Mouse (Mus musculus) layer of hippocampus, adult 8-10 months (tissue): ENCODE data around the gene F2rl1. TPM values are rescaled to one million over a fixed set of nuclear protein-coding genes. Genes with fewer than 3 reads are reported as not detected.
"Not testable (repeated sequence)": the region's sequence is repeated elsewhere in the genome, so short reads cannot be mapped to it uniquely, and the experiment has no call there.

Source experiments
- DNase-seq, 2 experiments: peaks; one replicate each; pipeline ENCODE4 v3.0.0; 2022; ENCODE audit warnings: low spot score in 2 of 2
- total RNA-seq, 4 experiments: library from RNA; stranded (reverse); gene quantifications; 2 replicates each; pipeline ENCODE4 v1.2.4; 2022

F2rl1 gene
- total RNA-seq, 4 experiments from 2014 or later: 0.26 to 0.32 (median 0.29) TPM; not detected in 1

DNA sequence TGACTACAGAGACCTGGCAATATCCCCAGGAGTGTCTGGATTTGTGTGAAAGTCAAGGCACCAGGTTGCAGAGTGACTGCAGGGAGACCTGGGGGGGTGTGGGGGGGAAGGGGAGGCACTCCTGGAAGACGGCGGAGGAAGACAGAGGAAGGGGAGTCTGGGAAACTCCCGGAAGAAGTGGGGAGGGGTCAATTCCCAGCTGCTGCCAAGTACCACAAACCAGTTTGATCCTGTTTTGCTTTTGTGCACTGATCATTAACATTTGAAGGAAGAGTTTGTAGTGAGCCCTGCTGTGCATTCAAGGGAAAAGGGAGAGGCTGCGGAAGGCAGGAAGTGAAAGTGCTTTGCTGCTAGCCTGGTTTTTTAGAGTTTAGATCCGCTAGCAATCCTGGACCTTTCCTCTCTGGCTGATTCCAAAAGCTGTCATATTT lies 9.1 kb upstream of the F2rl1 start:
- DNase-seq: no peak

DNA sequence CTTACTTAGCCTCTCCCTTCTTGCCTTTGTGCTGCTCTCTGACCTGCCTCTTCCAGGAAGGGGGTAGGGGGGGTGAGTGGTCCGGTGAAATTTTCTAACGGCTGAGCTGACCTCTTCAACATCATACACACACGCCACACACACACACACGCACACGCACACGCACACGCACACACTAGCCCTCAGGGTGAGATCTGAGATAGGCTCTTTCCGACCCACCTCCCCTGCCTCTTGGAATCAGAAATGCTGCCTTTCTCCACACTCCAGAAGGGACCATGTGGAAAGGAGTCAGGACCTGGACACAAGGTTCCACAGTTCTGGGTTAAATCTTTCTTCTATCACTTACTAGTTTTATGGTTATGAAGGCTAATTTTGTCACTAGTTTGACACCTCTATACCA lies 8.6 kb upstream of the F2rl1 start:
- DNase-seq: no peak

DNA sequence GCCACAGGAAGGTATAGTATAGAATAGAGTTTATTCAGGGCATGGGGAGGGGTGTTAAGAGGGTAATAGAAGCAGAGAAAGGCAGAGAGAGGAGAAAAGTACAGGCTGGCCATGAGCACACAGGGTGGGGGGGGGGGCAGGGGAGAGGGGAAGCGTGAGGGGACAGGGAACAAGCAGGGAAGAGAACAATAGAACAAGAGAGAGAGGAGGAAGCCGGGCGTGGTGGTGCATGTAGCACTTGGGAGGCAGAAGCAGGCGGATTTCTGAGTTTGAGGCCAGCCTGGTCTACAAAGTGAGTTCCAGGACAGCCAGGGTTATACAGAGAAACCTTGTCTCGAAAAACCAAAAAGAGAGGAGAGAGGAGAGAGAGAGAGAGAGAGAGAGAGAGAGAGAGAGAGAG lies 8.1 kb upstream of the F2rl1 start:
- DNase-seq: not testable (repeated sequence)

DNA sequence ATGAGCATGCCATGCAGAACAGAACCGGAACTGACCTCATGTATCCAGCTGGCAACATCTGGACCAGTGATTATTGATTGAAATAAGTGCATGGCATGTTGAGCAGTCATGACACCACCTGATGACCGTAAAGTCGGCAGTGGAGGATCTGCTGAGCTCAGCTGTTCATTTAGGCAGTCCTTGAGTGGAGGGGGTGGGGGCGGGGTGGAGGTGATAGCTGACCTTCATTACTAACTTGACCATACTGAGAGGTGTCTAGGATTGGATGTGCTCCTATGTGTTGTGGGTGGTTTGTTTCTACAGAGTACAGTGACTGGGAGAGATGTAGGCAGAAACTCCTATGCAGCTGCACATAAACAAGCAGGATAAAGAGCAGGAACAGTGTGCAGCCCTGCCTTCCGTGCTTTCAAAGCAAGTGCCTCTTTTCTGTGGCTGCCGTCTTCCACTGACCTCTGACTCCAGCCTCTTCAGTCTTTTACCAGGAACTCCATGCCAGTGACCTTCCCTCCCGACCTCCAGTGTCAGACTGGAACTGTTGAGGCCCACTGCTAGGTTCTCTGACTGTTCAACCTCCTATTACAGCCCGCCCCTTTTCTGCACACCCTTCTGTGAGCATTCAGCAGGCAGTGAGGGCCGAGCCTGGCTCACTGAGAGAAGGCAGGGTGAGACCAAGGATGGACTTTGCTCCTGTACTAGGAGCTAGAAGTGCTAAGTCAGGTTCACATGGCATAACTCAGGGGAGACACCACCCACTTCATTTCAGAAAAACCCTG lies 6.4 kb upstream of the F2rl1 start:
- DNase-seq: no peak

DNA sequence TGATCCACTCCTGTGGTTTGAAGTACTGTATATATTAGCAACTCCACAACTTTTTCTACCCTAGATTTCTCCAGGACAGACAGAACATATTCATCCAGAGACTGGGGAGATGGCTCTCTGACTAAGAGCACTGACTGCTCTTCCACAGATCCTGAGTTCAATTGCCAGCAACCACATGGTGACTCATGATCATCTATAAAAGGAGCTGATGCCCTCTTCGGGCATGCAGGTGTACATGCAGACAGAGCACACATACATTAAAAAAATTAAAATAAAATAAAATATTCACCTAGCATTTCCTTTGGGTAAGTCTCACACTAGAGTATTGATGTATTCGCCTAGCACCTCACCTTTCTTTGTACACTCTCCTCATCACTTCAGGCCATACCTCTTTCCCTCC lies 4.2 kb upstream of the F2rl1 start:
- DNase-seq: no peak

DNA sequence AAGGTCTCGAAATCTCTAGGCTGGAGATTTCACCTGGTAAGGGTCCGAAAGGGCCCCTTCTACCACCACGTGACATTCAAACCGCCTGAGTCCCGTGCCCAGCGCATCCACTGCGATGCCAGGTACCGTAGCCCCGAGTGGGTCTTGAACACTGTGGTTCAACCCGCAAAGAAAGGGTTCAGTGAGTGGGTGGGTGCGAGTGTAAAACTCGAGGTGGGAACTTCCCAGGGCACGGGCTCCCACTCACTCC lies 678 bp downstream of the F2rl1 start:
- DNase-seq: no peak

DNA sequence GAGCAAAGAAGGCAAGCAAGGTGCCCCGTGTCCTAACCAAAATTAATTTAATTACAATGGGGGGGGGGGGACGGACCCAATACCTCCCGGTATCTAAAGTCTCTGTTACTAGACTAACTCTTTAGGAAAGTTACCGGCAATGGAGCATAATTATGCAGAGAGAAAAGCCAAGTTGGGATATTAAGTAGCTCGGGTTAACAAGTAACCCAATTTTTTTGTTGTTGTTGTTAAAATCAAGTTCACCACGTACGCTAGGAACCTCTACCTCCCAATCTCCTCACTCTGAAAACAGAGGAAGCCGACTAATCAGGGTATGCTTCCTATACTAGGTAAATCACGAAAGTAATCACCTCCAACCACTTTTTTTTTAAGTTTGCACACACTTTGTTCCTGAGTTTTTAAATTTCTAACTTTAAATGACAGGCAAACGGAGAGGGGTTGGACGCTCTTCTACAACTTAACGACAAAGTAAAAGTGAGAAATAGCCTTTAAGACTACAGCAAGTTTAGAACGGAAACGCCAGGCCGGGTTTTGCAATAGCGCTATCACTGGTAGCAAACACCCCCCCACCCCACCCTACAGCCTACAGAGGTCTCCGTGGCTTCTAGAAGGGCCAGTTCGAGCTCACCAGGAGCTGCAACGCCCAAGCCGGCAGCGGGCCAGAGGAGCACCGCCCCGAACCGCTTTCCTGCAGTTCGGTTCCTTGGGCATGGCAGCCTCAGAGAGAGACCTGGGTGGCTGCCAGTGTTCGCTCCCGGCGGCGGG lies 1.2 kb downstream of the F2rl1 start:
- no peak for DNase-seq

DNA sequence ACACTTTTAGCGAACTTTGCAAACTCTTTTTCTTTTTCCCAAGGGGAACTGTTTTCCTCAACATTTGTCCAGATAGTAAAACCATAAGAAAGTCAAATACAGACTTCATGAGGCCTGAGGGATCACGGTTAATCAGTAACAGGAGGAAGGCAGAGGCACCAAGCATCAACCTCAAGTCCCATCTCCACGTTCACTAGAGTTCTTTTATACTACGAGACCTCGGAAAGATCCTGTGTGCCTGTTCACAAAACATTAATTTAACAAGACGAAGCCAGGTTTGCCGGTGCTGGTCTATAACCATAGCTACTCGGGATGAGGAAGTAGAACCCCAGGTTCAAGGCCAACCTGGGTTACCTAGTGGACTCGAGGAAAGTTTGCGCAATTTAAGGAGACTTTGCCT lies 2.9 kb downstream of the F2rl1 start:
- no peak for DNase-seq

DNA sequence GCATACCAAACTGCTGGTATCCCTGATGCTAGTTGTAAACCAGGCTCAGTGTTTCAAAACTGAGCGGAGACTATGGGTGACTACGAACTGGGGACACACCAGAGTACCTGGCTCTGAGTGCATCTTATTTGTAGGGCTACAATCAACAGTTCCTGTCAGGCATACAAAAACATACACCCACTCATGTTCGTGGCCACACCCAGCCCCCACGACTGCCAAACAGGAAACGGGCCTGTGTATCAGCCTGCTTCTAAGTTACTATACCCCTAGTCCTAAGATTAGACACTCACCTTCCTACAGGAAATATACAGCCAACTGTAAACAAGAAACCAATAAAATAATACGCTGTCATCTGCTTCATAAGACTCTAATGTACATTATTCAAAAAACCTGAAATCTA lies 4.0 kb downstream of the F2rl1 start:
- DNase-seq: no peak

DNA sequence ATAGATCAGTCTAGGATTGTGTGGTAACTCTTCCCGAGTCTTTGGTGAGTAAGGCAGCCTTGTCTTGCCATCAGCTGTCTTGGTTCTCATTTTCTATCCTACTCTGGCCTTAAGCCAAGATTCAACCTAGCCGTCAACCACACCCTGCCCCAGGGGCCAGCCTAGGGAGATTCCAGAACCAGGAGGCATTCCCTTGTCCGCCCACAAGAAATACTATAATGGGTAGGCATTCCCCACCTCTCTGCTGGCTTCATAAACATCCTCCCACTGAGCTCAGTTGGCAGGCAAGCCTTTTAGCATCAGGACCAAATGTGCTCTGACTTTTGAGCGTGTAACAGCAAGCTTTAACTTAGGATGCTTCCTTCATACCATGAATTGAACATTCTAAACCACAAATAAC lies 10.3 kb downstream of the F2rl1 start:
- peak; percentile 5 to 14 for DNase-seq

DNA sequence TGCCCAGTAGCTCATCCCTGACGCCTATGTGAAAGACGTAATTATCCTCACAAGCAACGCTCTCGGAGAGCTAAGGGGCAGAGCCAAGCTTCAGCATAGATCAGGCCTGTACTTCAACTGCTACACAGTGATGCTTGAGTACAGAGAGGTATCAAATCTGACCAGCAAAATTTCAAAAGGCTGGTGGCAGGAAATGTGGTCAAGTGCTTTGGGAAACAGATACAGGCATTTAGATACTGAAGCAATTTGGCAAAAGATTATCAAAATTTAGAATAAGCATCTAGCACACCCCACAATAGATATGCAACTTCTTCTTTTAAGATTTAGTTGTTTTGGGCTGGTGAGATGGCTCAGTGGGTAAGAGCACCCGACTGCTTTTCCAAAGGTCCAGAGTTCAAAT lies 15.0 kb downstream of the F2rl1 start:
- no peak for DNase-seq

DNA sequence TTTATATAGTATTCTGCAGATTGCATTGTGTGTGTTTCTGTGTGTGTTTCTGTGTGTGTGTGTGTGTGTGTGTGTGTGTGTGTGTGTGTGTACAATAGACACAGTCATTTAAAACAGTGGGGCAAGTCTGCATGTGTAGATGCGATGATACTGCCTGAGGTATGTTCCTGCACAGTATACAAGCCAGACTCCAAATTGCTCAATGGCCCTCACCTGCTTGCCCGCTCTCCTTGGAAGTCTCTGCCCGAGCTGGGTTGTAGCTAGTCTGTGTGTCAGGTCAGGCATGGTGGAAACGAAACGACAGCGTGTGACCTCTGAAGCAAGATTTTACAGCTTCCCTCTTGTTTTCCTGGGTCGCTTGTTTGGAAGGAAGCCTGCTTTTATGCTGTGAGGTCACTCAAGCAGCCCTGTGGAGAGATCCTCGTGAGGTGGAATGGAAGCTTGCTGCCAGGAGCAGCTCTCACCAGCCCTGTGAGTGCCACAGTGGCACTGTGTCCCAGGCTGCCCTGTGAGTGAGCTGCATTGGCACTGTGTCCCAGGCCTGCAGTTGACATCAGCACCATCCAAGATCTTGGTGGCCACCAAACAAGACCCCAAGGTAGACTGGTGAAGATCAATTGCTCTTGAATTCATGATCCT lies 21.6 kb downstream of the F2rl1 start:
- DNase-seq: no peak

DNA sequence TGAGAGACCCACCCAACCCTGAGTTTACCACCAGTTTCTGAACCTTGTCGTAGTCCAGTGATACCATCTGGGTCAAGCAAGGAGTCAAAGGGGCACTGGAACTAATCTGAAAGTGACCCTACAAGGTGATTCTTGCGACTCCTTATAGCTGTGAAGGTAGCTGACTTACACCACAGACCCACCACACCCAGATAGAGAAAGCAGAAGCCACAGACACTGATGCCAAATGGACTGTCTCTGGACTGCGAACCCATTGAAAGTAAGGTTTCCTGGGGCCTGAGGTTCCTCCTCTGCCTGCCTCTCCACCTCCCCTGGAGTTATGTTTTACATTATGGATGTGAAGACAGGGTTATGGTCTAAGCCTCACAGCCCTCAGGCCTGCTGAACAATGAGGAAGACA lies 28.4 kb downstream of the F2rl1 start:
- DNase-seq: no peak

DNA sequence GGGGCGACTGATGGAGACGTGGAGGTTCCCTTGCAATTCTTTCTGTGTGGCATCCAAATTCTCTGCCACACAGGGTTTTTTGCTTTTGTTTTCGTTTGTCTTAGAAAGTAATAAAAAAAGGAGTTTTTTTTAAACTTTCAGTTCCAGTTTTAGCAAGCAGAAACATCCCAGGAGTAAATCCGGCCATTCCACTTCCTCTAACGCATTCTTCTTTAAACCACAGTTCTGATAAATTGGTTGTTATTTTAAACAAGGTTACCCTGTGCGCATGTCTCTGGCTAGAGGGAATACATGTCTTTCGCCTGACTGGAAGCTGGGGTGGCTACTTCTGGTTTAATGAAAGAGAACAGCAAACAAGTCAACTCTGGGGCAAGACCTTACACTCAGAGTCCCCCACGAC lies 30.2 kb downstream of the F2rl1 start:
- no peak for DNase-seq

DNA sequence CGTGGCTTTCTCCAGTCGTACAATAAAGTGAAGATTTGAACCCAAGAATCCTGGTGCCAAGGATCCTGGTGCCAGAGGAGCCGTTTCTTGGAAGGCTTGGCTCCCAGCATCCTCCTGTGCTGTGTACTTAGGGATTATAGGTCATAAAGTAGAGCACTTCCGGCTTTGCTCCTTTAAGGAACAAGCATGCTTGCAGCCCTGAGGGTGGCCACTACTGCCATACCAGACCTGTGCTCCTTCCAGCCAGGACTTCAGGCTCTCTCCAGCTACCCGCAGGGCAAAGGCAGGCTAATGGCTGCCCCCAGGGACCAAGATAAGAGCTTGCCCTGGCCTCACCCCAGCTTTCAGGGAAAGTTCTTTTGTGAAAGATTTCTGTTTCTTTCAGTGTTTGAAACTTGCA lies 31.7 kb downstream of the F2rl1 start:
- no peak for DNase-seq

DNA sequence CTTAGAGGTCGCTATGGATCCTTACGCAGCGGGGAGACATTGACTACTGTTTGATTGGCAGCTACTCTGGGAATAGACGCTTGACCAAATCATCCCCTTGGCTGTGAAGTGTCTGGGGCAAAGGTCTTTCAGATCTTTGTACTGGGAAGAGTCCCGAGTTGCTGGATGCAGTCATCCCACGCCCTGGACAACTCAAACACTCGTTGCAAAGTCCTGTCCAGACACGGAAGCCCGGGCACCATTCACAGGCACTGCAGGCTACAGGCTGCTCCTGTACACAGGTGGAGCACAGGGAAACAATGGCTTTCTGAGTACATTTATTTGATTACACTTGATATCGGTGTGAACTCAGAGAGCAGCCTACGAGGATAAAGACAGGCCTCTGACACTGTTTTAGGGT lies 33.7 kb downstream of the F2rl1 start:
- DNase-seq: no peak

DNA sequence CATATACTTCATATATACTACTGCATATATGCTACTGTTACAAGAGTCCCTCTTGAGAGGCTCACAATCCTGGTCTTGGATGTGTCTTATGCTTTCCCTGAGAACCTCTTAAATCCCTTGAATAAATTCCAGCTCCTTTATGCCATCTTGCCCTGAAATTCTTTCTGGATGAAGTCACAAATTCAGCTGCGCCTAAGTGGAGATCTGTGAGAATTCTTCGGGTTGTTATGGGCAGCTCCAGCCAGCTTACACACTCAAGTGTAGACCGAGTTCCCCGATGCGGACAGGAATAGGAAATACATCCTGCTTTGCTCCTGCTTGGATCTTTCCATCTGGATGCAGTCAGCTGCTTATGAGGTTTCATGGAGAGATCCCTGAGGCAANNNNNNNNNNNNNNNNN lies 40.4 kb downstream of the F2rl1 start:
- no peak for DNase-seq

DNA sequence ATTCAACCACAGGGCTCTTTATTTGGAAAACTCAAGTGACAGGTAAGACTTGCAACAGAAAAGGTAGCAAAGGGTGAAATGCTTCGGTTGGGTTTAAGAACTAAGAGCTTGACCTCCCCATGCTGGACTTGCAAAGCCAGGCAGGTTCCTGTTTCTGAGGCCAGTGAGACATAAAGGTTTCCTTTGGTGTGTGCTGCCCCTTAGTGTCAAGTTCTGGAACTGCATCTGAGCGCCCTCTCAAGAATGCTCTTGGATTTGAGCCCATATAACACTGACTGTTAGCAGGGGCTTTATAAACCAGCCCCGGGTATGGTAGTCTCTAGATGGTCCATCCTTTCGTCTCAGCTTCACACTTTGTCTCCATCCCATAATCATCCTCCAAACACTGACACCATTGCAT lies 43.6 kb downstream of the F2rl1 start:
- peak; percentile 22 to 83 for DNase-seq

DNA sequence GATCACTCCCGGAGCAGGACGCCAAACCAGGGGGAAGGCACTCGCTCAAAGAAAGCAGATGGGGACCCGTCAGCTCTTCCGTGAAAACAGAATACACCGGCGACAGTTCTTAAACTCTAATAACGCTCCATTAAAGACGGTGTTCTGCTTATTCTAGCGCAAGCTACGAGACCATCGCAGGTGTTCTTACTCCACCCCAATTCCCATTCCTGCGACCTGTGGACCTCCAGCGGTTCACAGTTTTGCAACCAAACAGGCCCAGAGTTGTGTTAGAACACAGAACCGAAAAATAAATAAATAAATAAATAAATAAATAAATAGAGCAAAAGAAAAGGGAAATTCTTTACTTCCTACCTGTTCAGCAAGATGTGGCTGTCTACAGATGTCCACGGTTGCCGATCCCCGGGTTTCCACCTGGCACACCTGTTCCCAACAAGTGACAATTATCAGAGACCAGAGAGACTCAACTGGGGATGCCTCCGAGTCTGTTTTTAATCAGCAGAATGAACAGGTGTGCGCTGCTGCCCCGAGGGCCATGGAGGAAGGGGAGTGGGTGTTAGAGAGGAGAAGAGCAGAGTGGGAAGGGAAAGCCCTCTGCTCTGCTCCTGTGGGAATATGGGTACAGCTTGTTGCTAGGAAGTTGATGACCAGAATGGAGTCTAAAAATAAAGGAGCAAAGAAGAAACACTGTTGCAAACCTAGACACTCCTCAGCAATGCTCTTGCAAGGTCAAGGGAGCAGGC lies 46.2 kb downstream of the F2rl1 start, which contains the start of gene S100z:
Gene S100z (minus strand): TSS at position 51 of the 743 bp plus-strand sequence.
- no peak for DNase-seq

DNA sequence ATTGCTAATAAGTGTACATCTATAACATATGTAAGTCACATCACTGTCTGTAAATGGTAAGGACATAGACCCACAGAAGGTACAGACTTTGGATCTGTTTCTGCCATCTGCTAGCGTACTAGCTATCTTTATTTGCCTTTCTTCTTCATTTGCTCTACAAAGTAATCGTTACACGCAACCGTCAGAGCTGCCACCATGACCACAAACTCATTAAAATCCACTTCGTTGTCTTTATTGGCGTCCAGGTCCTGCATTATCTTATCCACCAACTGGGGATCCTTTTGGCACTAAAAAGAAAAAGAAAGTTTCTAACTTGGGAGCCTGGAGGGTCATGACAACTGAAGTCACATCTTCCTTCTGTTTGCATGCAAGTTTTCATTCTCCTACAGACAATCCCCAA lies 47.9 kb downstream of the F2rl1 start:
- DNase-seq: no peak

DNA sequence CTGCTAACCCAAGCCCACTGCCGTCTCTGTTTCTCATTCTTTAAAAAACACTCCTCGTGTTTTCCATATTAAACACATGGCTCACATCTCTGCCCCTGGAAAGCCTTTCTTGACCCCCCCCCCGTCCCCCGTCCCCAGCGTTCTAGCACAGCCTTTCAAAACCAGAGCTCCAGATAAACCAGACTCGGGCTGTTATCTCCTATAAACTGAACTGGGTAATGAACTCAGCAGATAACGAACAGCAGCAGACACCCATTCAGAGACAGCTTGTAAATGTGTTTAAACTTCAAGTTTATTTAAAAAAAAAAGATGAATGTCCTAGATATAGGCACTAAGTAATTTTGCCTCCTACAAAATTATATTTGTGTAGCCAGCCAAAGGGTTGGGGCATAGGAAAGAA lies 49.9 kb downstream of the F2rl1 start:
- DNase-seq: no peak

DNA sequence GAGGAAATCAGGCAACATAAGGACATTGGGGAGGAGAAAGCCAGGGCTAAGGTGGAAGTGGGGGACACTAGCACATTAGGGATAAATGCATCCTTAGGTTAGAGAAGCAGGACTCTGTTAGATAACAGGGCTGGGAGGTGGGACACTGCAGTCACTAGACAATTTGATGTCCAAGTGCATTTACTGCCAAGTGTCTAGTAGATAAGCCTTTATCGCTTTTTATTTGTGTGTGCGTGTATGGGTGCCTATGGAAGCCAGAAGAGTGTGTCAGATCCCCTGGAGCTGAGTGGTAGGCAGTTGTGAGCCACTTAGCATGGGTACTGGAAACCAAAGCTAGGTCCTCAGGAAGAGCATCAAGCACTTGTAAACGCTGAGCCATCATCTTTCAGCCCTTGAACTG lies 50.7 kb downstream of the F2rl1 start:
- no peak for DNase-seq
